Mouse (Mus musculus): ENCODE measurements at regions not wholly inside any gene's neighbourhood (a gene's known extent, or its start where the extent isn't known, plus 50 kb on each side); places are given as distances from the start of the nearest gene placed in this dataset.

DNA sequence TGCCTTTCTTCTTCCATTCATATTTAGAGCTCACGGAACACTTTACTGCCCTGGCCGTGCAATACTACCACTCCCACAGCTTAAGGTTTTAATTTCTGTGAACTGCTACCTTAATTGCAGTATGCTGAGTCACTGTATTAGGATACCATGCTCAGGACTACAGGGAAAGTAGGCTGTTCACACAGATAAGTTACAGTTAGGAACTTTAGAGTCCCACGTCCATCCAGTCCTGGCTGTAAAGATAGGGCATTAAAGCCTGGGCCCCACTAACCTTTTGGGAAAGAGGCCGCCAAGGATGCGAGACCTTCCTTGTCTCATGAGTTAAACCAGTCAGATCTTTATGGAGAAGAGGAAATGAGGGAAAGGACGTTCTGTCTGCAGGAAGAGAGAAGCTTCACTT is 574.6 kb downstream of the Stpg2 start:
- in situ Hi-C loops (cut with MboI; ENCODE audit: unreplicated experiment in 2 of 2), result no loop called here

DNA sequence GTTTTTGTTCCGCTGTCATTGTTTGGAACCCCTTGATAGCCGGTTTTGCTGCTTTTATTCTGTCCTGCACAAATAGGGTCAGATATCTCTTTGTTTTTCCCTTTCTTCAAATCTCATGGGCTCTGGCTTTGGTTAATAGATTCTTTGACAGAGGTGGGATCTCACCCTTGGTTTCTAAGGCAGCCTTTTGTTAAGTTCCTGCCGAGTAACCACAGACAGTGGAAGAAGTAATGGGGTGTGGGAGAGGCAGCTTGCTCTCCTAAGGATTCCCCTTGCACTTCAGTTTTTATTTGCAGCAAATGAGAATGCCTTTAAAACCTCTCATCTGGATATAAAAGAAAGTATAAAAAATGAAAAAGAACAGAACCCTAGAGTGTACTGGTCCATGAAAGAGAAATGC is 577.9 kb downstream of the Stpg2 start:
- in situ Hi-C loops (cut with MboI; ENCODE audit: unreplicated experiment in 2 of 2), result no loop called here

GRCm38 (mm10) chr3:139786510-139786909 is 581.0 kb downstream of the Stpg2 start:
- in situ Hi-C loops (cut with MboI; ENCODE audit: unreplicated experiment in 2 of 2), result no loop called here

- in situ Hi-C loops (cut with MboI; ENCODE audit: unreplicated experiment in 2 of 2), result no loop called here
Measured at GRCm38 (mm10) chr3:139788854-139789253, 583.4 kb downstream of the Stpg2 start.

DNA sequence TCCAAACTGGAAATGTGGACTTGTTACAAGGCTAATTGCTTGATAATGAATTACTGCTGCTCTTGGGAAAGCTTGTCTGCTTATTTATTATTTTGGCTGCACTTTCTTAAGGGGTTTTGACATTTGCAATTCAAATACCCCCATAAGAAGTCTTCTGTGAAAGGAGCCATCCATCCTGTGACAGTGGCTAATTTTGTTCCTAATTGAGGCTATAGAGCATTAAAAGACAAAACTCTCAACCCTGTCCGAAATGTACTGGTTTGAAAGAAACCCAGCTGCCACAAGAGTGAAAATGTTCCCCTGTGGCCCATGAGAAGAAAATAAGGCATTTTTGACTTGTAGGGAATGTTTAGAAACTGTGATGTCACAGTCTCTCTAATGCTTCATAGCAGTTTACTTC is 591.2 kb downstream of the Stpg2 start:
- in situ Hi-C loops (cut with MboI; ENCODE audit: unreplicated experiment in 2 of 2), result no loop called here

GRCm38 (mm10) chr3:139799059-139799458 is 593.6 kb downstream of the Stpg2 start:
- in situ Hi-C loops (cut with MboI; ENCODE audit: unreplicated experiment in 2 of 2), result no loop called here

DNA sequence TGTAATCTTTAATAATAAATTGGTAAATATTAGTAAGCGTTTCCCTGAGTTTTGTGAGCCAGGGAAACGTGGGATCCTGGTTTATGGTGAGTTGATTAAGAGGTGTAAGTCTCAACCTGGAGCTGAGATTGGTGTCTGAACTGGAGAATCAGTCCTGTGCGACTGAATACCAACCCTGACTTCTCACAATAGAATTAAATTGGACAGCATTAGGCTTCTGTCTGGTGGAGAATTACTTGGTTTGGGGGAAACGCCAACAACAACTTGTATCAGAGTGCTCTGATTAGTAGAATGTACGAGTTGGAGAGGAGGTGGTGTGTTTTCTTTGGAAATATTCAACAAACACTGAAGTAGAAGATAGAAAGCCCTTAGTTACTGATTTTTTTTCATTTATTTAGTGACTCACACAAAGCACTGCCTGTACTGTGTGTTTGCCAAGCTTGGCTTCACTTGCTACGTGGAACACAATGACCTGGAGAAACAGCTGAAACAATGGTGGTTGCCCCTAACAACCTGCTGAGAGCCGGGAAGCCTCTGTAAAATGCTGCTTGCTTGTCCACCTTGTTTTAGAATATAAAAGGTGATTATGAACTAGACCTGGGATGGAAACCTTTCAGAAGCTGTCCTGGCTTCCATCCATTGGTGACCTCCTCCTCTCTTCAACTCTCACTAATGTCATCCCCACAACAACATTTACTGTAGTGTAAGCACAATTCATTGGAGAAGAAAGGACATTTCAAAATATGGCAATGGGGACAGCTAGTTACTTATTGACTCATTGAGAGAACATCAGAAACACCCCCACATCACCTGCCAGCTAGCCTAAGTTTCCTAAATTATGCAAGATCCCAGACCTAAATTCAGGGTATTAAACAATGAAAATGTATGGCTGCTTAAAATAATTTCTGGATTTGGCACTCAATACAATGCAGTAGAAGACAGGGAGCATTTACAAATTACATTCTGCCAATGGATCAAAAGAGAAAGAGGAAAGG is 597.5 kb downstream of the Stpg2 start:
- in situ Hi-C loops (cut with MboI; ENCODE audit: unreplicated experiment in 2 of 2), result no loop called here

- in situ Hi-C loops (cut with MboI; ENCODE audit: unreplicated experiment in 2 of 2), result no loop called here
Measured at GRCm38 (mm10) chr3:139828014-139828413, 622.5 kb downstream of the Stpg2 start.

- in situ Hi-C loops (cut with MboI; ENCODE audit: unreplicated experiment in 2 of 2), result no loop called here
Measured at GRCm38 (mm10) chr3:139828581-139828980, 623.1 kb downstream of the Stpg2 start.

DNA sequence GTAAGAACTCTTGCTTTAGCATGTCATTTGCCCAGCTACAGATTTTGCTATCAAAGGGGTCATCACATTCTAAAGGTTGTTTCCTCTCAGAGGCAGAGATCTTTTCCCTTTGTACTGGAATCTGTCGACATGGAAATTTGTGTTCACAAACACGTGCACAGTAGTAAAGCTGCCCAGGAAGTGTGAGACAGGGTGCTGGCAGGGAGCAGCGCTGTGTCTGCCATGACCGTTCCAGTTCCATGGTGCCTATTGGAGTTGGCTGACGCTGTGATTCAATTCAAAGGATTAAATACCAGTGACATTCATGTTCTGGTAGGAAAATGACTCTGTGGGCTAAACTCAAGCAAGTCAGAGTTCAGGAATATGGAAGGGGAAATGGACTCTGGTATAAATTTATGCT is 627.1 kb downstream of the Stpg2 start:
- in situ Hi-C loops (cut with MboI; ENCODE audit: unreplicated experiment in 2 of 2), result no loop called here

DNA sequence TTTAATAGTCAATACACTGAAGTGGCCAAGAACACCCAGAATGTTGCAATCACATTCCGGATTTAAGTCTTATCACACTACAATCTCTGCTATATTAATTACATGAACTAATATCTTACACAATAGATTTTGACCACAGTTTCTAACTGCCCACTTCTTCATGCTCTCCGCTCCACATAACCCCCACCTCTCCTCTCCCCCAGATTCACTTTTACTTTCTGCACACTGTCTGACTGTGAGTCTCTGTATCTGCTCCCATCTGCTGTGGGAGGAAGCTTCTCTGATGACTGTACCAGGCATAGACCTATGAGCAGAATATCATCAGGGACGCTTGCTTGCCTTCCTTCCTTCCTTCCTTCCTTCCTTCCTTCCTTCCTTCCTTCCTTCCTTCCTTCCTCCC is 636.5 kb downstream of the Stpg2 start:
- in situ Hi-C loops (cut with MboI; ENCODE audit: unreplicated experiment in 2 of 2), result no loop called here

- in situ Hi-C loops (cut with MboI; ENCODE audit: unreplicated experiment in 2 of 2), result no loop called here
Measured at GRCm38 (mm10) chr3:139842988-139843605, 637.6 kb downstream of the Stpg2 start.

DNA sequence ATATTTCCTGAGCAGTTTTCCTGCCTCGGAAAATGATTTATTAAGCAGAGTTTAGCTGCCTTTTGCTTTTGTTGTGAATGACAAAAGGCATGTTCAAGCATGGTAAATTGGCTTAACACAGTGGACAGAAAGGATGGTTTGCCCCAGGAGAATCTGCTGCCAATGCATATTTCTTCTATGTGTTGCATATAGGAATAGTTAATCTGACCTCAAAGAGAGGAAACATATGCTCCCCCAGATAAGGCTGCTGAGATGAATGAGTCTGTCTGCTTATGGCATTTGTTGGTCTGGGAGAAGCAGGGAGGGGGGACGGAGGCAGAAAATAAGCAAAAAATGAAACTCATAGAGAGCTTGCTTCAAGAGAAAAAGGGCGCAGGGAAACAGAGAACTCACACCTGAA is 638.9 kb downstream of the Stpg2 start:
- in situ Hi-C loops (cut with MboI; ENCODE audit: unreplicated experiment in 2 of 2), result no loop called here

- in situ Hi-C loops (cut with MboI; ENCODE audit: unreplicated experiment in 2 of 2), result no loop called here
Measured at GRCm38 (mm10) chr3:139847826-139848225, 642.3 kb downstream of the Stpg2 start.

DNA sequence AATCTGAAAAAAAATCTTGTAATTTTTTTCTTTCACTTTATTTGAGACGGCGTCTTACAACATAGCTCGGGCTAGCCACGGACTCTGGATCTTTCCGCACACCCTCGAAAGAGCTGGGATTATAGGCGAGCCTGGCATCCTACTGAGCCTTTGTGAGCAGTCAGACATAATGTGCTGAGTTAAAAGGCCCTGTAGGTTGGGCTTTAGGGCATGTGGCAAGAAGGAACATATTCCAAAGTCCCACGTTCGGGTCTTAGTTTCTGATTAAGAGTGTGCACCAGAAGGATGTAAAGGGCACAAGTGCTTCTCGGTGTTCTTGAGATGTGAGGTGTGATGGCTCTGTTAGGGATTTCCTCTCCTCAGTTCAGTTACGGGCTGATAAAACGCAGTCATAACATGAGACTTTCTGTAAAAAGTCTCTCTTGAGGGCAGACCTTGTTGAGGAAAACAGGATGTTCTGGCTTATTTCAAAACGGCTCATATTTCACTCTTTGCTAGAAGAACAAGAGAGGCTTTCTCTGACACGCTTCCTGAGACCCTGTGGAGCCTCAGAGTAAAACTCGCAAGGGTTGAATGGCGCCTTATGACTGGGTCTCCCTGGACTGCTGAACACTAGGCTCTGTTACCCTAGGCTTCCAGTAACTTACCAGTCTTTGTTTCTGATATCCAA is 654.6 kb downstream of the Stpg2 start:
- in situ Hi-C loops (cut with MboI; ENCODE audit: unreplicated experiment in 2 of 2), result no loop called here

DNA sequence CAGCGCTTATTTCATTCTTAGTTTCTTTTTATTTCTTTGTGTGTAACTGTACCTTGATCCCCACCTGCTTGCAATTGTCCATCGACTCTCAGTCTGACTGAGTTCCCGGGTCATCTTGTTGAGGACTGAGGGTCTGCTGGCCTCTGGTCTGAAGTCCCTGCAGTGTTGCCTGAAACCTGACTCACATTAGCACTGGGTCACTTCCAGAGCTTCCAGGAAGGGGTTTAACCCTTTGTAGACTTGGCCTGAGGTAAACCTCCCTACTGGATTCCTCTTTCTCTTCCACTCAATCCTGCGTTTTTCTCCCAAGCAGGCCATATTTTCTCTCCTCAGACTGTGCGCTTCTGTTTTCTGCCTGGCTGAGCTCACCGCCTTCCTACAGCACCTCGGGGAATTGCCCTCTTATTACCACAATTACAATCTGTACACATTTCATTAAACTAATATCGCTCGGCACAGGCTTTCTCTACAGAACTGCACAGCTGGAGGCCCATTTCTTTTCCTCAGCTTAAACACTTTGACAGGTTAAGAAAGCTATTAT is 655.4 kb downstream of the Stpg2 start:
- in situ Hi-C loops (cut with MboI; ENCODE audit: unreplicated experiment in 2 of 2), result no loop called here

DNA sequence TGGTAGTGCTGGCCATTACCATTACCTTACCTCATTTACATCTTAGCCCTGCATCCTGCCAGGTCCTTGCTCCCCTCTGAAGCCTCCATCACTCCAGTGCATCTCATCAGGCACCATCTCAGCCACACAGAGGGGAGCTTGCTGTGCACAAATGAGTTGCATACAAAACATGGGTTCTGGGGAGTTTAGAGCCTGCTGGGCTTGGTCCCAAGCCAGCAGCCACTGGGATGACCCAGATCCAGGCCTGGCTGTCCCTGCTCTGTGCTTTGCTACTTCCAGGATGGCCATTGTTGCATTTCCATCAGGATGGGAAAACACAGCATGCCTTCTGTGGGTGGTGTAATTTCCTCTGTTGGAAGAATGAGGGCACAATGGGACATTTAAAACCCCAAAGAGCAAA is 660.8 kb downstream of the Stpg2 start:
- in situ Hi-C loops (cut with MboI; ENCODE audit: unreplicated experiment in 2 of 2), result no loop called here

GRCm38 (mm10) chr3:139867030-139867429 is 661.5 kb downstream of the Stpg2 start:
- in situ Hi-C loops (cut with MboI; ENCODE audit: unreplicated experiment in 2 of 2), result no loop called here

GRCm38 (mm10) chr3:139867499-139867898 is 662.0 kb downstream of the Stpg2 start:
- in situ Hi-C loops (cut with MboI; ENCODE audit: unreplicated experiment in 2 of 2), result no loop called here

GRCm38 (mm10) chr3:139869779-139870178 is 664.3 kb downstream of the Stpg2 start:
- in situ Hi-C loops (cut with MboI; ENCODE audit: unreplicated experiment in 2 of 2), result no loop called here
